Mouse (Mus musculus): ENCODE data around the gene Ndc80. TPM values are rescaled to one million over a fixed set of nuclear protein-coding genes. Genes with fewer than 3 reads are reported as not detected.

The Ndc80 gene
- polyA plus RNA-seq, 1 experiment from 2014 or later: 52.3 TPM

DNA sequence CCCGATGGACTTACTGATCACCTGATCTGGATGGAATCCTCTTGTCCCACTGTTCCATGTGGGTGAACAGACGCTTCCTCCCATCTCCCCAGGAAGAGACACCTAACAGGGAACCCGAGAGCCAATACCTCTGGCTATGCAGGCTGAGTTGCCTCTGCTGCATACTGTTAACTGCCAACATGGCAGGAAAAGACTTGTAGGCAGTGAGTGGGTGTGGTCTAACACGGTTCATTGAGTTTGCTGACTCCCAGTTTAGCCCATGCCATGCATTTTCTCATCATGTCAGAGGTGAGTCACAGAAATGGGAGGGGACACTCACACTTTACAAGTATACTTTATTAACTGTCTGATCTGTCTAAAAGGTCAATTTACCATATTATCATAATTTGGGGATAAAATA is 30.9 kb downstream of the Ndc80 start:
- no peak overlapping the region for H3K27ac ChIP-seq
- no peak for ATAC-seq (replicated peaks; ENCODE audit: low FRiP score)

DNA sequence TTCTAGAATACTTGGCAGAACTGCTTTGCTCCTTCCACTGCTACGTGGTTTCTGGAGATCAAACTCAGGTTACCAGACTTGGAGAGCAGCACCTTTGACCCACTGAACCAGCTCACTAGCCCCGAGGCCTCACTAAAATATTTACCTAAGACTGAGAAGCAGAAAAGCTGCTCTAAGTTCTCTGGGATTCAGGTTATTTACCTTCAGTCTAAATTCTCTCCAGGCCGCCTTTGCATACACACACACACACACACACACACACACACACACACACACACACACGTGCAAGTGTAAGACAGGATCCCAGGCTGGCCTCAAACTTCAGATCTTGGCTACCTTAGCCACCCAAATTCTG is 35.3 kb downstream of the Ndc80 start:
- ATAC-seq (replicated peaks; ENCODE audit: low FRiP score): no peak
- Histone ChIP-seq H3K27ac (peak overlapping the region; percentile 68), H3K27me3 (no peaks in the 10 kb centered on the region)

More for the DNA sequence above, 30.9 kb downstream of the Ndc80 start:
- no peak overlapping the region for H3K9ac ChIP-seq
- H3K36me3 ChIP-seq: peaks cover 63% of the 10 kb centered on the region
- no peaks in the 10 kb centered on the region for H3K9me3 ChIP-seq (replicated peaks)
- H3K4me2 ChIP-seq: no peak overlapping the region
- H3K4me1 ChIP-seq: peaks cover 6% of the 10 kb centered on the region; the same call in 1 of the 2 replicates
- H3K4me3 ChIP-seq (replicated peaks): no peak overlapping the region
- 85% methylated on average over 4 of the region's 4 CpGs for WGBS
- H3K27me3 ChIP-seq: no peaks in the 10 kb centered on the region

DNA sequence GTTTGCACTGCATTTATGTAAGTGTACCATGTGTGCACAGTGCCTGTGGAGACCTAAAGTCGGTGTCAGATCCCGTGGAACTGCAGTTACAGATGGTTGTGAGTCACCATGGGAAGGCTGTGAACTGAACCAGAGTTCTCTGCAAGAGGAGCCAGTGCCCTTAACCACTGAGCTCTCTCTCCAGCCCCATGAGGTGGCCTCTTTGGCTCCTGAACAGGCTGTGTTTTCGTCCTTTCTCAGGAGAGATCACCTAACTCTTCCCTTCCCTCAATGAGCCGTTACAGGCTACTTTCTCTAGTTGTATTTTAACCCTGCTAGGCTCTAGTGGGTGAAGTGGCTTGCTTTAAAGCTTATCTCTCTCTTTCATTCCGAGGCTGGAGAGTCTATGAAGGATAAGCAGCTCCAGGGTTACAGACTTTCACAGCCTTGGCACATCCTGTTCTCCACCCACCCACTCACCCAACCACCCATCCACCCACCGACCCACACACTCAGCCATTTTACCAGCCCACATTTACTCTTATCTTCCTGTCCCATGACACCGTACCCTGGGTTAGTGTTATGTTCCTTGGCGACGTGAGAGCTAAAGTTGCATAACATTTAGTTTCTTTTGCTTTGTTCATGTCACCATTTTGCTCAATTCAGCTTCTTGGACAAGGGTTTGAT is 35.9 kb downstream of the Ndc80 start:
- H3K4me2 ChIP-seq: no peak overlapping the region
- no peaks in the 10 kb centered on the region for H3K27me3 ChIP-seq
- peak overlapping the region; percentile 68 for H3K27ac ChIP-seq
- H3K4me1 ChIP-seq: peaks cover 25% of the 10 kb centered on the region
- WGBS: 65% methylated on average over 9 of the region's 9 CpGs
- no peak overlapping the region for H3K9ac ChIP-seq
- H3K36me3 ChIP-seq: peaks cover 14% of the 10 kb centered on the region
- no peak for ATAC-seq (replicated peaks; ENCODE audit: low FRiP score)
- H3K4me3 ChIP-seq (replicated peaks): no peak overlapping the region
- no peaks in the 10 kb centered on the region for H3K9me3 ChIP-seq (replicated peaks)

More for the DNA sequence above, 35.3 kb downstream of the Ndc80 start:
- H3K36me3 ChIP-seq: peaks cover 20% of the 10 kb centered on the region
- WGBS: 25% methylated on average over 4 of the region's 4 CpGs
- H3K9ac ChIP-seq: no peak overlapping the region
- no peaks in the 10 kb centered on the region for H3K9me3 ChIP-seq (replicated peaks)
- peaks cover 20% of the 10 kb centered on the region for H3K4me1 ChIP-seq
- H3K4me2 ChIP-seq: no peak overlapping the region
- no peak overlapping the region for H3K4me3 ChIP-seq (replicated peaks)

DNA sequence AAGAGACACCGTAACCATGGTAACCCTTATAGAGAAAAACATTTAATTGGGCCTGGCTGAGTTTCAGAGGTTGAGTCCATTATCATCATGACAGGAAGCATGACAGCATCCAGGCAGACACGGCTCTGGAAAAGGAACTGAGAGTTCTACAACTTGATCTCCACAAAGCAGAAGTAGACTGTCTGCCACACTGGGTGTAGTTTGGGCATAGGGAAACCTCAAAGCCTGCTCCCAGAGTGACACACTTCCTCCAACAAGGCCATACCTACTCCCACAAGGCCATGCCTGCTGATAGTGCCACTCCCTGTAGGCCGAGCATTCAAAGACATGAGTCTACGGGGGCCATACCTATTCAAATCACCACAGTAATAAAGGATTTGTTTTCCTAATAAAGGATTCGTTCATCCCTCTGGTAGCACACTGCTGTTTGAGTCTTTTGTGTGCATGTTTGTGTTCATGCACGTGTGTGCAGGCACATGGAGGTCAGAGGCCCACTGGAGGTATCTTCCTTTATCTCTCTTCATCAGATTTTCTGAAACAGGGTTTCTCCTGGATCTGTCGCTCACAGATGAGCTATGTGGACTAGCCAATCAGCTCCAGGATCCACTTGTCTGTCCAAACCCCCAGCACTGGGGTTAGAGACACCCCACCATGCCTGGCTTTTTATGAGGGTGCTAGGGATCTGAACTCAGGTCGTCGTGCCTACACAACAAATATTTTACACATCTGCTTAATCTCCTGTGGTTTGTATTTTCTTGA is 36.8 kb downstream of the Ndc80 start:
- ATAC-seq (replicated peaks; ENCODE audit: low FRiP score): no peak
- Histone ChIP-seq H3K36me3 (peaks cover 5% of the 10 kb centered on the region), H3K9me3 (replicated peaks) (no peaks in the 10 kb centered on the region), H3K9ac (no peak overlapping the region), H3K27me3 (no peaks in the 10 kb centered on the region), H3K27ac (no peak overlapping the region), H3K4me1 (peaks cover 34% of the 10 kb centered on the region), H3K4me3 (replicated peaks) (no peak overlapping the region), H3K4me2 (no peak overlapping the region)
- 88% methylated on average over 9 of the region's 9 CpGs for WGBS

DNA sequence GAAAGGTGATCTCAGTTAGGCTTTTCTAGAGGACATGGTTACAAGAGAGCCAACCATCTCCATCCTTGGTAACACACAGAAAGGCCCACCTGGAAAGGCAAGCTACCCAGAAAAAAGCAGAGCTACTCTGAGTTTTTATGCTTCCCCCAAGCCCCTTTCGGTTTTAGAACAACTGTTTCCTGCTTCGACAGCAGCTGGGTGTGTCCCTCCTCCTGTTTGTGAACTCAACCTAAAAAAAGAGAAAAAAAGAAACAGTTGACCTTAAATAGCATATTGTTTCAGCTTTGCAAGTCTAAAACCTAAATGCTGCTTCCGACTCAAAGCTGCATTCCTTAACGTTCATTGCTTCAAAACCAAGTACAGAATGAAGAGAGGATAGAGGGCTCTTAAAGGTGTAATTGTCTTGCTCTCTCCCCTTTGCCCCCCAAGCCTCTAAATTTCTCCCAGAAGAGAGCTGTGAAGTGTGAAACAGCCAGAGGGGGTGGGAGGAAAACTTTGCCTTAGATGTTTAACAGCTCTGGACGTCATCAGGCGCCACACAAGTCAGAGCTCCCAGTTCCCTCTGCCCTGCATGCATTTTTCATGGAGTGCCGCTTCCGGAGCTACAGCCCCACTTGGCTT is 40.3 kb downstream of the Ndc80 start:
- Histone ChIP-seq H3K4me1 (peaks cover 37% of the 10 kb centered on the region), H3K27ac (peak overlapping the region; percentile 91), H3K4me3 (replicated peaks) (peak overlapping the region; percentile 10; the same call in 1 of the 2 replicates), H3K4me2 (peak overlapping the region; percentile 49), H3K36me3 (no peaks in the 10 kb centered on the region), H3K27me3 (no peaks in the 10 kb centered on the region), H3K9me3 (replicated peaks) (no peaks in the 10 kb centered on the region), H3K9ac (peak overlapping the region; percentile 24; the same call in 1 of the 2 replicates)
- 2% methylated on average over 8 of the region's 8 CpGs for WGBS
- ATAC-seq (replicated peaks; ENCODE audit: low FRiP score): peak; percentile 66; the same call in 1 of the 2 replicates

DNA sequence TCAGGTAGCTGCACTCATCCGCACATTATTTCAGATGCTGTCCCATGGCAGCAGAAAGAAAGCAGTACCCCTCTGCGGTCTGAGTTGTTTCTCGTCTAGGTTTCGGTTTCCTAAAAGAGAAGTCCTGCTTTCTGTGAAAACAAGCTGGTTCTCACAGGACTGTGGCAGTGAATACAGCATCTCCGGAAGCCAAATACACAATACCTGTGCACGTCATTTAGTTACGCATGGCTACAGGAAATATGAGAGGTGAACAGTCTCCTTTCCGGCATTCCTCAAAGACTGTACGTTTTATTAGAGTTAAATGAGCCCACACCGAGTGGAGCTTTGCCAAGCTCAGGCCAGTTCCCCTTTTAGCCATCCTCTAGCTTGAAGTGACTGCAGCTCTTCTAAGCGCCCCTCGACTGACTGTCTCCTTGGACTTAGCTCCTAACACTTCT is 40.8 kb downstream of the Ndc80 start:
- ATAC-seq (replicated peaks; ENCODE audit: low FRiP score): peak; percentile 33; the same call in 1 of the 2 replicates
- H3K4me2 ChIP-seq: peak overlapping the region; percentile 49
- H3K36me3 ChIP-seq: no peaks in the 10 kb centered on the region
- peak overlapping the region; percentile 10; the same call in 1 of the 2 replicates for H3K4me3 ChIP-seq (replicated peaks)
- peak overlapping the region; percentile 24; the same call in 1 of the 2 replicates for H3K9ac ChIP-seq
- peaks cover 32% of the 10 kb centered on the region for H3K4me1 ChIP-seq
- no peaks in the 10 kb centered on the region for H3K9me3 ChIP-seq (replicated peaks)
- WGBS: 21% methylated on average over 12 of the region's 12 CpGs
- peak overlapping the region; percentile 91 for H3K27ac ChIP-seq
- no peaks in the 10 kb centered on the region for H3K27me3 ChIP-seq

DNA sequence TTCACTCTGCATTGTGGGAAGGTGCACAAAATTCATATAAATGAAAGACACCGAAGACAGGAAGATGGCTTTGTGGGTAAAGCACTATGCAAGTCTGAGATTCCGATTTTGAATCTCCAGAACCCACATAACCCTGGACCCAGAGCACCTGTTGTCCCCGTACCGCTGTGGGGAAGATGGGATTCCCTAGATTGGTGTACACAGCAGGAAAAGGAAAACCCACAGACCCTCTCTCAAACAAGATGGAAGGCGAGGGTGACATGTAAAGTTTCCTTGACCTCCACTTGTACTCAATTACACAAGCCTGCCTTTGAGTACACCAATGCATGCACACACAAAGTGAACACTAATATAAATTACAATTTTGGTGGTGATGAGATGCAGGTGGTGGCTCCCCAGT is 41.9 kb downstream of the Ndc80 start:
- Histone ChIP-seq H3K9me3 (replicated peaks) (no peaks in the 10 kb centered on the region), H3K27ac (peak overlapping the region; percentile 91; the same call in 1 of the 2 replicates), H3K27me3 (no peaks in the 10 kb centered on the region), H3K4me2 (no peak overlapping the region), H3K4me1 (peaks cover 28% of the 10 kb centered on the region), H3K9ac (no peak overlapping the region), H3K36me3 (no peaks in the 10 kb centered on the region), H3K4me3 (replicated peaks) (no peak overlapping the region)
- 91% methylated on average over 5 of the region's 5 CpGs for WGBS
- ATAC-seq (replicated peaks; ENCODE audit: low FRiP score): no peak

DNA sequence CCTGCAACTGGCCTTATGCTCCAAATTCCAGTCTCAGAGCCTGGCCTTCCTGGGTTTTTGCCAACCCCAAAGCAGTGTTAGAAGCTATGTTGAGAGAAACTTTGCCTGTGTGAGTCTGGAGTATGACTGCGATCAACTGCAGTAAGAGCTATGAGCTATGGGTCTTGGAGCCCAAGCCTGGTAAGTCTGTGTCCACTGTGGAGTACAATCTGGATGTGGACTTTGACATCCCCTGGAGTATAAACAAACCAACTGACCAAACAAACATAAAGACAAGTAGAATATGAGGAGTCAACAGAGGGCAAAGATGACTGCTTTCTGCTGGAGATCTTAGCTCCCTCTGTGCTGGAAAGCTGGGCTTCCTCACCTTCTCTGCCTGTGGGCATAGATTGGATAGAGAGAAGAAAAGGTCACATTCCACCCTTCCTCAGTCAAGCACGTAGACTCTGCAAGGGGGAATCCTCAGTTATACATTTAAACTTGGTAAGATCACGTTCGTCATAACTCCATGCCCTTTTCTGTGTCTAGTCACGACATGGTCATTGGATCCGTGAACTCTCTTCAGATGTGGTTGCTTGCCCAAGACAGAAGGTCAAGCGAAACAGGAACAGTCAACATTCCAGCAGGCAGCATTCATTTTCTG is 43.1 kb downstream of the Ndc80 start:
- Histone ChIP-seq H3K27ac (peak overlapping the region; percentile 66), H3K27me3 (no peaks in the 10 kb centered on the region), H3K36me3 (no peaks in the 10 kb centered on the region), H3K9ac (no peak overlapping the region), H3K4me3 (replicated peaks) (no peak overlapping the region), H3K4me1 (peaks cover 28% of the 10 kb centered on the region), H3K4me2 (no peak overlapping the region), H3K9me3 (replicated peaks) (no peaks in the 10 kb centered on the region)
- ATAC-seq (replicated peaks; ENCODE audit: low FRiP score): peak; percentile 49
- 63% methylated on average over 7 of the region's 7 CpGs for WGBS

DNA sequence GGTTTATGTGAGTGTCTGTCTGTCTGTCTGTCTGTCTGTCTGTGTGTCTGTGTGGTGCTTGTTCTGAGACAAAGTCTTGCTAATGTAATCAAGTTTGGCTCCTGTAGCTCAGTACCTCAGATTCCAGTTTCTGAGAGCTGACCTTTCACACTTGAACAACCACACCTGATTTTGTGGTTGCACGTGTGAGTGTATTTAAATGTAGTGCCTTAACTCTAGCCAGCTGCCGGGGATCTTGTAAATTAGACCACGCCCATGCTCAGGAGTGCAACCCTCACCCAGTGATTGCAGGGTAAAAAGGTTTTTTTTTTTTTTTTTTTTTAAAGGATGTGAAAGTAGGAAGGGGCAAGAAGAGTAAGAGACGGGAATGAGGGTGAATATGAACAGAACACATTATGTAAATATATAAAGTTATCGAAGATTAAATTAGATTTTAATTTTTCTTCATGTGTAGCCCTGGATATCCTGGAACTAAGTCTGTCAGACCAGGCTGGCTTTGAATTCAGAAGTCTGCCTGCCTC is 47.2 kb downstream of the Ndc80 start:
- H3K9me3 ChIP-seq (replicated peaks): no peaks in the 10 kb centered on the region
- peaks cover 13% of the 10 kb centered on the region; the same call in 1 of the 2 replicates for H3K4me1 ChIP-seq
- H3K4me2 ChIP-seq: no peak overlapping the region
- H3K4me3 ChIP-seq (replicated peaks): no peak overlapping the region
- H3K9ac ChIP-seq: no peak overlapping the region
- H3K36me3 ChIP-seq: no peaks in the 10 kb centered on the region
- H3K27me3 ChIP-seq: no peaks in the 10 kb centered on the region
- no peak overlapping the region for H3K27ac ChIP-seq
- WGBS: 57% methylated on average over 5 of the region's 5 CpGs
- ATAC-seq (replicated peaks; ENCODE audit: low FRiP score): no peak

DNA sequence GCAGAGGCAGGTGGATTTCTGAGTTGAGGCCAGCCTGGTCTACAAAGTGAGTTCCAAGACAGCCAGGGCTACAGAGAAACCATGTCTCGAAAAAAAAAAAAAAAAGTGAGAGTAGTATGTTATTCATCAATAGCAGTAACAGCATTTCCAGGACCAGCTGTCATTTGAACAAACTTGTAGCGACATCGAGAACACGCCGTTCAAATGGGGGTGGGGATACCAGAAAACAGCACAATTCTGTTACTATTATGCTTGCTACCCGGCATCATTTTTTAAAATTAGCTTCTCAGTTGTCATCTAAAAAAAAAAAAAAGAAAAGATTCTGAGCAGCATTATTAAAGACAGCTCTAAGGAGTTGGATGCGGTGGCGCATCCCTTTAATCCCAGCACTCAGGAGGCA is 49.2 kb downstream of the Ndc80 start:
- peaks cover 23% of the 10 kb centered on the region for H3K4me1 ChIP-seq
- H3K36me3 ChIP-seq: no peaks in the 10 kb centered on the region
- ATAC-seq (replicated peaks; ENCODE audit: low FRiP score): no peak

DNA sequence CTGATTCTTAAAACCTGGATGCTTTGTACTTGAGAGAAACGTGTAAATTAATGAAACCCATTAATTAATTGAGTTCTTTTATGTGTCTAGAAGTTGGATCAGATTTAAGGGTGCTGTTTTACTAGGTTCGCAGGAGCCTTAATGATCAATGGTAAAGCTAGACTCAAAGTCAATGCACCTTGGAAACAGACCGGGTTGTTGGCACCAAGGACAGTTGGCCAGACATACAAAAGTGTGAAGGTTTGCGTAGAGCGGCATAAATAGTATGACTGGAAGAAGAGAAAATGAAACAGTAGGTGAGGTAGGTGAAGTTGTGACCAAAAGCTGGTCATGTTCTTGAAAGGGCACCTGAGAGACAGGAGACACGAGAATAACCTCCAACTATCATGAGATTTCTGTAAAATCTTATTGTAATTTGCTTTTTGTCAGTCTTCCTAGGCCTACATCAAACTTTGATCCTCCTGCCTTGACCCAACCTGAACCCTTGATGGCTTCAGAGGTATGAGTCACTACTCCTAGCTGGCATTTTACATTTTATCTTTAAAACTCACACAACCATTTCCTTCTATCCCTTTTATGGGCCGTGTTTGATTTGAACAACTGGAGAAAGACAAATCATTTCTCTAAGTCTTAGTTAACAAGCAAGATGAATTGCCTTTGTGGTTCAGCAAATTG is 50.2 kb downstream of the Ndc80 start:
- peak overlapping the region; percentile 79 for H3K4me2 ChIP-seq
- peak overlapping the region; percentile 98 for H3K4me3 ChIP-seq (replicated peaks)
- peak overlapping the region; percentile 100; the same call in 1 of the 2 replicates for H3K27ac ChIP-seq
- H3K9me3 ChIP-seq (replicated peaks): no peaks in the 10 kb centered on the region
- H3K27me3 ChIP-seq: no peaks in the 10 kb centered on the region
- ATAC-seq (replicated peaks; ENCODE audit: low FRiP score): no peak
- H3K4me1 ChIP-seq: peaks cover 23% of the 10 kb centered on the region
- H3K36me3 ChIP-seq: no peaks in the 10 kb centered on the region
- H3K9ac ChIP-seq: peak overlapping the region; percentile 92; the same call in 1 of the 2 replicates
- WGBS: 70% methylated on average over 7 of the region's 7 CpGs

More for the DNA sequence above, 49.2 kb downstream of the Ndc80 start:
- Histone ChIP-seq H3K4me2 (no peak overlapping the region), H3K27me3 (no peaks in the 10 kb centered on the region), H3K4me3 (replicated peaks) (no peak overlapping the region), H3K9ac (no peak overlapping the region), H3K27ac (no peak overlapping the region), H3K9me3 (replicated peaks) (no peaks in the 10 kb centered on the region)
- WGBS: 95% methylated on average over 8 of the region's 8 CpGs
